In the genomic region with DNA sequence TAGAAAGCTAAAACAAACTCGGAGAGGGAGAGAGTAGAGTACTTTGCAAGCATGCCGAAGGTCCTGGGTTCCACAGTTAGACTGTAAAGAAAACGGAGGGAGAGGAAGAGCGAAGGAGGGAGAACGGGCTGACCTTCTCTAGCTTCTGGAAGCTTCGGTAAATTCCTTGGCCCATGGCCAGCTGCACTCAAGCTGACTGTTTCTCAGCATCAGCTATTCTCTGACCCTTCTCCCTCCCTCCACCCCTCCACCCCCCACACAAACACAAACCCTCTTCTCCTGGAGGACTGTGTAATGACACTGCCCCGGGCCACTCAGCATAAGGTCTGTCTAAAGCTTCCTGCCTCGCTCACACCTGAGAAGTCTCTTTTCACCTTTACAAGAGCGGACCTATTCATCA, we compare ENCODE assay signal across 16 mouse cellular contexts. TPM values are rescaled to one million over a fixed set of nuclear protein-coding genes. Genes with fewer than 3 reads are reported as not detected.
DNase-seq lines count a peak whose midpoint lies in the region; ATAC-seq and TF ChIP-seq lines count a peak whose summit lies in the region.
"Had no signal": no experiment of that assay in that cellular context is flagged by ENCODE, and none has a peak within 500 bp of the region (broad histone marks: within the 10 kb centered on the region; RNA-seq: fewer than 3 reads in every experiment).

No protein-coding gene starts in this region.

- 0 out of 2 replicates have a peak, but pooled peaks cover 3% of the 10 kb centered on the region for H3K9me3 ChIP-seq in heart, embryonic 10.5 days
- H3K9me3 ChIP-seq in hindbrain, postnatal 0 days (ENCODE audit: low read length): no peaks in the 10 kb centered on the region
- no peaks in the 10 kb centered on the region for H3K9me3 ChIP-seq in hindbrain, embryonic 13.5 days
- no peaks in the 10 kb centered on the region for H3K9me3 ChIP-seq in limb, embryonic 10.5 days (replicated peaks)
- H3K9me3 ChIP-seq: stomach, embryonic 15.5 days had no signal

- no peaks in the 10 kb centered on the region for H3K36me3 ChIP-seq in heart, embryonic 10.5 days
- no peaks in the 10 kb centered on the region for H3K36me3 ChIP-seq in hindbrain, postnatal 0 days (ENCODE audit: insufficient read depth, low read length)
- no peaks in the 10 kb centered on the region for H3K36me3 ChIP-seq in hindbrain, embryonic 13.5 days
- H3K36me3 ChIP-seq in limb, embryonic 10.5 days: no peaks in the 10 kb centered on the region
- H3K36me3 ChIP-seq: forebrain, embryonic 12.5 days; stomach, embryonic 15.5 days had no signal

- H3K27me3 ChIP-seq in heart, embryonic 10.5 days (ENCODE audit: insufficient read depth, poor library complexity, severe bottlenecking): 0 out of 2 replicates have a peak, but pooled peaks cover 4% of the 10 kb centered on the region
- no peaks in the 10 kb centered on the region for H3K27me3 ChIP-seq in hindbrain, postnatal 0 days (ENCODE audit: insufficient read depth, low read length)
- 0 out of 2 replicates have a peak, but pooled peaks cover 8% of the 10 kb centered on the region for H3K27me3 ChIP-seq in hindbrain, embryonic 13.5 days
- no peaks in the 10 kb centered on the region for H3K27me3 ChIP-seq in limb, embryonic 10.5 days (ENCODE audit: low read depth, poor library complexity, severe bottlenecking)
- H3K27me3 ChIP-seq: stomach, embryonic 15.5 days had no signal

- H3K9ac ChIP-seq in hindbrain, postnatal 0 days (replicated peaks; ENCODE audit: low read length): no peak overlapping the region
- no peak overlapping the region for H3K9ac ChIP-seq in hindbrain, embryonic 13.5 days
- H3K9ac ChIP-seq: forebrain, embryonic 12.5 days; stomach, embryonic 15.5 days had no signal

- 39% methylated on average over 9 of the region's 9 CpGs for WGBS in heart, embryonic 10.5 days
- 45% methylated on average over 9 of the region's 9 CpGs for WGBS in hindbrain, postnatal 0 days
- WGBS in hindbrain, embryonic 13.5 days: 49% methylated on average over 9 of the region's 9 CpGs
- 64% methylated on average over 9 of the region's 9 CpGs for WGBS in limb, embryonic 10.5 days

- no peak for TF ChIP-seq CTCF in hindbrain, postnatal 0 days (IDR thresholded peaks at IDR 0.05; ENCODE audit: low read depth)

- H3K4me1 ChIP-seq in heart, embryonic 10.5 days: peaks cover 23% of the 10 kb centered on the region
- H3K4me1 ChIP-seq in hindbrain, postnatal 0 days (ENCODE audit: insufficient read depth, low read length): no peaks in the 10 kb centered on the region
- H3K4me1 ChIP-seq in hindbrain, embryonic 13.5 days (replicated peaks): no peaks in the 10 kb centered on the region
- H3K4me1 ChIP-seq in limb, embryonic 10.5 days: 0 out of 2 replicates have a peak, but pooled peaks cover 2% of the 10 kb centered on the region

- H3K27ac ChIP-seq in heart, embryonic 10.5 days: peak overlapping the region; percentile 56; the same call in 1 of the 2 replicates
- no peak overlapping the region for H3K27ac ChIP-seq in hindbrain, postnatal 0 days
- H3K27ac ChIP-seq in hindbrain, embryonic 13.5 days: no peak overlapping the region
- H3K27ac ChIP-seq in limb, embryonic 10.5 days: no peak overlapping the region
- H3K27ac ChIP-seq: forebrain, embryonic 12.5 days; stomach, embryonic 15.5 days had no signal

- ATAC-seq in hindbrain, postnatal 0 days: no peak
- ATAC-seq in hindbrain, embryonic 13.5 days (ENCODE audit: low FRiP score): no peak
- ATAC-seq: intestine, embryonic 16.5 days had no signal

- DNase-seq in heart, embryonic 10.5 days (ENCODE audit: low spot score): no peak
- no peak for DNase-seq in heart, adult 9 months (ENCODE audit: low spot score in 2 of 2)
- DNase-seq in hindbrain, postnatal 0 days (ENCODE audit: low spot score): peak; percentile 28
- DNase-seq in heart, postnatal 4 days: peak; percentile 40
- DNase-seq in kidney, postnatal 14 days: peak; percentile 53
- no peak for DNase-seq in layer of hippocampus, adult 8-10 months (ENCODE audit: low spot score in 2 of 2)
- no peak for DNase-seq in limb, embryonic 10.5 days (ENCODE audit: low spot score)
- DNase-seq: B cell, adult 2 months; gastrocnemius, postnatal 25 days; layer of hippocampus, adult 9-11 months; lung, postnatal 14 days; right cerebral cortex, postnatal 14 days had no signal

- no peak overlapping the region for H3K4me2 ChIP-seq in hindbrain, postnatal 0 days (ENCODE audit: low read depth, low read length)
- no peak overlapping the region for H3K4me2 ChIP-seq in hindbrain, embryonic 13.5 days
- H3K4me2 ChIP-seq: forebrain, embryonic 12.5 days; stomach, embryonic 15.5 days had no signal

- no peak overlapping the region for H3K4me3 ChIP-seq in heart, embryonic 10.5 days
- no peak overlapping the region for H3K4me3 ChIP-seq in hindbrain, postnatal 0 days (ENCODE audit: low read length)
- no peak overlapping the region for H3K4me3 ChIP-seq in hindbrain, embryonic 13.5 days
- no peak overlapping the region for H3K4me3 ChIP-seq in limb, embryonic 10.5 days
- H3K4me3 ChIP-seq: forebrain, embryonic 12.5 days; stomach, embryonic 15.5 days had no signal

RNA-seq across cellular contexts. Expression of a gene that starts 11.8 kb away (rescaled TPM):
- polyA plus RNA-seq in heart, embryonic 10.5 days (2016; fragmentation: Nextera tagmentation; extraction: Ambion mirVana): 72.2 and 73.5 TPM in 2 replicates
- total RNA-seq in hindbrain, postnatal 0 days (2014; rRNA removed): 194 and 198 TPM in 2 replicates
- polyA plus RNA-seq in hindbrain, postnatal 0 days (2015; fragmentation: Nextera tagmentation; extraction: Ambion mirVana): 126 and 134 TPM in 2 replicates
- polyA plus RNA-seq in hindbrain, embryonic 13.5 days (2015; fragmentation: Nextera tagmentation; extraction: Ambion mirVana): 141 and 149 TPM in 2 replicates
- 10 to 100 TPM; 59.3 to 62.4 TPM for total RNA-seq in heart, postnatal 4 days (2021)
- 100 to 1,000 TPM; 125 to 146 (median 137) TPM for total RNA-seq in layer of hippocampus, adult 8-10 months (2022)
- 86.1 and 93.4 TPM in 2 replicates for polyA plus RNA-seq in limb, embryonic 10.5 days (2016; fragmentation: Nextera tagmentation; extraction: Ambion mirVana)

Comparison
In these comparisons a context has a peak if more than half of its experiments do, and no peak if none do; other contexts are left out.
1. DNase-seq: peak in hindbrain, postnatal 0 days (single experiment), heart, postnatal 4 days (single experiment) and kidney, postnatal 14 days (single experiment); none in heart, embryonic 10.5 days (single experiment), heart, adult 9 months (0 of 2), layer of hippocampus, adult 8-10 months (0 of 2) and limb, embryonic 10.5 days (single experiment).